Mouse (Mus musculus) heart, adult 18-20 months (tissue): Measurements from ENCODE around the gene Pja2. TPM values are rescaled to one million over a fixed set of nuclear protein-coding genes. Genes with fewer than 3 reads are reported as not detected.
"Not testable (repeated sequence)": the region's sequence is repeated elsewhere in the genome, so short reads cannot be mapped to it uniquely, and the experiment has no call there.

ENCODE experiments used
- DNase-seq, 2 experiments: peaks; one replicate each; pipeline ENCODE4 v3.0.0; 2021 to 2022; ENCODE audit warnings: mixed read lengths in 1 of 2
- microRNA-seq, 2 experiments: library from miRNA; unstranded; fragments of <30 nt; microRNA quantifications; one replicate each; pipeline ENCODE4 v1.2.0; 2022
- total RNA-seq, 2 experiments: library from RNA; stranded (reverse); gene quantifications; 2 replicates each; pipeline ENCODE4 v1.2.3; 2021

Gene Pja2
- total RNA-seq, 2 experiments from 2014 or later, result 110 to 119 TPM

- DNase-seq, result no peak
These were observed 44.9 kb downstream of the Pja2 start for GRCm38 (mm10) chr17:64286836-64287235.

- peak in 1 of 2 experiments; percentile 31 for DNase-seq
These were observed 50.3 kb downstream of the Pja2 start for GRCm38 (mm10) chr17:64281368-64281767.

- no peak for DNase-seq
These were observed 54.0 kb downstream of the Pja2 start for GRCm38 (mm10) chr17:64277649-64278212.

- no peak for DNase-seq
These were observed 55.0 kb downstream of the Pja2 start for GRCm38 (mm10) chr17:64276666-64277065.

- no peak for DNase-seq
These were observed 56.5 kb downstream of the Pja2 start for GRCm38 (mm10) chr17:64275188-64275587.

GRCm38 (mm10) chr17:64274341-64275105 is 57.2 kb downstream of the Pja2 start:
- no peak for DNase-seq

GRCm38 (mm10) chr17:64260571-64260970 is 71.1 kb downstream of the Pja2 start:
- no peak for DNase-seq

GRCm38 (mm10) chr17:64248246-64248645 is 83.5 kb downstream of the Pja2 start:
- DNase-seq, result no peak

GRCm38 (mm10) chr17:64242898-64243297 is 88.8 kb downstream of the Pja2 start:
- no peak for DNase-seq

GRCm38 (mm10) chr17:64242310-64242859 is 89.3 kb downstream of the Pja2 start:
- DNase-seq, result no peak

- DNase-seq, result no peak
These were observed 90.0 kb downstream of the Pja2 start for GRCm38 (mm10) chr17:64241544-64242292.

- DNase-seq, result peak; percentile 26 to 31
These were observed 99.6 kb downstream of the Pja2 start for GRCm38 (mm10) chr17:64232134-64232533.

GRCm38 (mm10) chr17:64231637-64232036 is 100.1 kb downstream of the Pja2 start:
- not testable (repeated sequence) for DNase-seq

- no peak for DNase-seq
These were observed 100.5 kb downstream of the Pja2 start for GRCm38 (mm10) chr17:64231172-64231571.

Small RNA genes within 50 kb of the gene (microRNA-seq; reads per million reads assigned to microRNA genes)
- 0 reads per million in 2 experiments for gene Gm24194
